Mouse (Mus musculus) CH12.LX (cell line): ENCODE data around the gene Mansc4.

Source experiments
- BHLHE40 ChIP-seq: IDR thresholded peaks from 2 replicates; pipeline ENCODE4 v1.6.1; 2011; ENCODE audit warnings: mild to moderate bottlenecking, low read depth, low read length, improper control_type of control experiment
- CTCF ChIP-seq, 2 experiments: IDR thresholded peaks in 1 of 2; conservative IDR thresholded peaks in 1 of 2; 2 replicates each; pipeline ENCODE4 v1.5.1; 2011 to 2012; ENCODE audit warnings: low read depth in 2 of 2, low read length in 2 of 2, improper control_type of control experiment in 1 of 2, inconsistent platforms in 1 of 2, mild to moderate bottlenecking in 1 of 2, moderate library complexity in 1 of 2
- JUN ChIP-seq: IDR thresholded peaks from 2 replicates; pipeline ENCODE4 v1.6.1; 2011; ENCODE audit warnings: low read depth, mild to moderate bottlenecking, low read length, improper control_type of control experiment, moderate library complexity; ENCODE audit not compliant: insufficient read depth
- KAT2A ChIP-seq: IDR thresholded peaks from 2 replicates; pipeline ENCODE4 v1.6.1; 2012; ENCODE audit warnings: low read length, improper control_type of control experiment, inconsistent platforms; ENCODE audit not compliant: insufficient replicate concordance
- MAX ChIP-seq: IDR thresholded peaks from 2 replicates; pipeline ENCODE4 v1.6.1; 2011; ENCODE audit warnings: low read length, improper control_type of control experiment
- MAZ ChIP-seq: IDR thresholded peaks from 2 replicates; pipeline ENCODE4 v1.6.1; 2012; ENCODE audit warnings: low read depth, mild to moderate bottlenecking, inconsistent platforms, low read length, improper control_type of control experiment, moderate library complexity
- NELFE ChIP-seq: IDR thresholded peaks from 2 replicates; pipeline ENCODE4 v1.6.1; 2011; ENCODE audit warnings: low read depth, low read length, improper control_type of control experiment
- NRF1 ChIP-seq: IDR thresholded peaks from 2 replicates; pipeline ENCODE4 v1.6.1; 2014; ENCODE audit warnings: low read depth, mild to moderate bottlenecking, inconsistent platforms, low read length, improper control_type of control experiment, moderate library complexity
- USF1 ChIP-seq: IDR thresholded peaks from 2 replicates; pipeline ENCODE4 v1.6.1; 2014; ENCODE audit warnings: low read depth, mild to moderate bottlenecking, inconsistent platforms, low read length, improper control_type of control experiment

DNA sequence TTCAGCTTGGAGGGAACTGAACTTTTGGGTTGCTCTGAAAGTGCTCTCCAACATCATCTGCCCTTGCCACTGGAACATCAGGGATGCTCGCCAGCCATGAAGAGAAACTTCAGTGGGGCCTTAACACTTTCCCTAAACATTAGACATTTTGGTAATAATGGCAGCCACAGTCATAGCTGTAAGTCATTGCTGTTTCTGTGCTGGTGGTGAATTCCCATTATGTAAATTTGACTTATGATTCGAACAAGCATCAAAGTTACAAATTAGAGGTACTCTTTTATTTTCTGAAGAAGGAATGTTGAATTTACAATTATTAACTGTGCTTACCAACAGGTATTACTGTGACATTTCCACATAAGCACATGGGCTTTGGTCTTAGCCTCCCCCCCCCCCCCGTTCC is 31.4 kb upstream of the Mansc4 start:
- TF ChIP-seq CTCF (conservative IDR thresholded peaks at IDR 0.05 in 1 of 2, IDR thresholded peaks at IDR 0.05 in 1 of 2; ENCODE audit: low read depth in 2 of 2, low read length in 2 of 2) = no peak
- no peak for TF ChIP-seq BHLHE40
- no peak for TF ChIP-seq NRF1
- no peak for TF ChIP-seq MAZ
- no peak for TF ChIP-seq MAX
- TF ChIP-seq KAT2A = no peak
- no peak for TF ChIP-seq USF1
- no peak for TF ChIP-seq NELFE
- TF ChIP-seq JUN = no peak
